Mouse (Mus musculus): ENCODE data around the gene Hnf4a. TPM values are rescaled to one million over a fixed set of nuclear protein-coding genes. Genes with fewer than 3 reads are reported as not detected.

Hnf4a gene
- polyA plus RNA-seq, 1 experiment = 0.51 TPM

DNA sequence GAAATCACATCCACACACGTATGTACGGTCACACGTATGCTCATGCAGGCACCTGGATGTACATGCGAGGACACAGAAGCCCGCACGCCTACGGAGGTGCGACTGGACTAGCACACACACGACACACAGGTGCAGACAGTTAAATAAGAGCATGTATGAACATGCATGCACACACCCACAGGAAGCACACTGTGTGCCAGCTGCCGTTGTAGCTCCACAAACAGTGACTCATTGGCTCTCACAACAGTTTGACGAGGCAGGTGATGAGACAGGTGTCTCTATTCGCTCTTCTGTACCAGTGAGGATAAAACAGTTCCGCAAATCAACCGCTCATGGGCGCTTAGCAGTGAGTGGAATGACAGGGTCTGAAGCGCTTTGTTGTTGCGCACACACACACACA lies 16.0 kb upstream of the Hnf4a start:
- DNase-seq (ENCODE audit: low spot score) = no peak

DNA sequence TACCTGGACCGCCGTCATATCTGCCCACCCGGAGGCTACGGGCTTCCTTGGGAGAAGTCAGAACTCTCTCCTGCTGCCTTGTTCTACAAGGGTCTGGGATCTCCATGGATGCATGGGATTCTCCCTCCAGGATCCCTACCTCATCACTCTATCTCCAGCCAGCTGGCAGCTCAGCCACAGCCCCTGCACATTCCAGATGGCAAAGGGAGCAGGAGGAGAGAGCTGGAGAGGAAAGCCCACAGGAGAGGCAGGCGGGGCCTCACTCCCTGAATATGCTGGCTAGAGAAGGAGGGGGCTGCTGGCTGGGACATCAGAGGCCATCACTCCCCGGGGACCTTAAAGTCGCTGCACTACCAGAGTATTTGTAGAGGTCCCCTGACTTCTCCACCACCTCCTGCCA lies 15.3 kb upstream of the Hnf4a start:
- no peak for DNase-seq (ENCODE audit: low spot score)

- DNase-seq (ENCODE audit: low spot score) = no peak
Observed at GRCm38 (mm10) chr2:163492018-163492417, 14.6 kb upstream of the Hnf4a start, which contains the start of gene R3hdml. Gene R3hdml (plus strand): TSS chr2:163492318.

DNA sequence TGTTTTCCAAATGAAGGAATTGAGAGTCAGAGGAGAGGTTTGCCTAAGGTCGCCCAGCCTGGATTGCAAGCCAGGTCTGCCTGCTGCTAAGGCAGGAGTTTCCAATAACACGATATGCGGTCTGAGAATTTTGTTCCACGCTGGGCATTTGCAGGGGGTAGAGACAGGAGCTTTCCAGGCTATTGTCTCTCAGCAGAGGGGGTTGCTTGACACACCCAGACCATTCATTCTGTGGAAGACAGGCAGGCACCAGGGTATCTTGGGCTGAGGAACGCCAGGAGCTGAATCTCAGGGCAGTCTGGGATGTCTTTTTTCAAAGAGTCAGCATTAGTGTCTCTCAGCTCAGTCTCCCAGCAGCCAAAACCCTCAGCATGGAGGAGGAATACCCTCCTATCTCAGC lies 13.6 kb upstream of the Hnf4a start:
- no peak for DNase-seq (ENCODE audit: low spot score)

GRCm38 (mm10) chr2:163493976-163494375 lies 12.6 kb upstream of the Hnf4a start:
- DNase-seq (ENCODE audit: low spot score) = peak; percentile 22

GRCm38 (mm10) chr2:163494456-163494855 lies 12.2 kb upstream of the Hnf4a start:
- DNase-seq (ENCODE audit: low spot score) = no peak

DNA sequence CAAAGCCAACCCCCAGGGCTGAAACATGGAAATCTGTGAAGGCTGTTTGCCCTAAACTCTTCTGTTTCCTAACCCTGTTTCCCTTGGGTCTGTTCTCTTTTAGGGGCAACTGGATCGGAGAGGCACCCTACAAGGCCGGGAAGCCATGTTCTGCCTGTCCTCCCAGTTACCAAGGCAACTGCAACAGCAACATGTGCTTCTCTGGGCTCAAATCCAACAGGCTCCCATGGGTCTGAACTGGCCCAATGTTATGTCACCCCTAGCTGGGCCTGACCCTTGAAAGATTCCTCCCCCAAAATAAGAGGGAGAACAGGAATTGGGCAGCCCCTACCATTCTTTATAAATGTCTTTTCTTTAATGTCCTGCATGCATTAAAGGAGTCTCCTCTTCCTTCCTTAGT lies 4.4 kb upstream of the Hnf4a start:
- DNase-seq (ENCODE audit: low spot score) = no peak

DNA sequence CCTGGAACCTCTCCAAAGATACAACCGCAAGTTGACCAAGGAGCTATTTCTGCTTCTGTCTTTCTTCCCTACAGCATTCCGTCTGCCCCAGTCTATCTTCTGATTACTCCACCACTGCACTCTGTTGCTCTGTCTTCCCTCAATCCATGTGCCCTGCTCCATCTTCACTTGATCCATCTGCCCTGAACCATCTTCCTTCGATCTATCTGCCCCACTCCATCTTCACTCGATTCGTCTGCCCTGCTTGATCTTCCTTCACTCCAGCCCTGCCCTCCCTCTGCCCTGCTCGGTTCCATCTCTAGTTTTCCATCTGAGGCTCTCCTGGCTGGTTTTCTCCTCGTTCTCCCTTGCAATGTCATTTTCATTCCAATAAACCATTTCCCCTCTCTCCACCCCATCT lies 3.4 kb upstream of the Hnf4a start:
- no peak for DNase-seq (ENCODE audit: low spot score)

DNA sequence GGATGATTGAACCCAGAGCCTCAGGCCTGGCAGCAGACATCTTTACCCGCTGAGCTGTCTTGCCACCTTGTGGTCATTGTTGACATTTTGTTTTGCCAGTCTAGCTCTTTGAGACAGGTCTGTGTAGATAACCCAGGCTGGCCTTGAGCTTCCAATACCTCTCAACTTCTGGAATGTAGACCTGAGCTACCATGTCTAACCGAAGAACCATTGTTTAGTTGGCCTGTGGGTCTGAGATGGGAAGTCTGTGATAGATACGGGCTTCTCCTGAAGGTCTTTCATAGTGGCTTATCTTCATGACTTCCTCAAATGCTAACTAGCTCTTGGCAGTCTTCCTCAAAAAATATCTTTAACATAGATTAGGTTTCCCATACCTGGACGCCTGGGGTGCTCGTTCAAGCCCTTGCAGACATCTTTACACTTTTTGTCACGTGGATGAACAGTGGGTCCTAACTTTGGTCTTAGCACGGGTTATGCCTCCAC lies 19.2 kb downstream of the Hnf4a start:
- no peak for DNase-seq (ENCODE audit: low spot score)

GRCm38 (mm10) chr2:163527497-163527896 lies 20.9 kb downstream of the Hnf4a start:
- no peak for DNase-seq (ENCODE audit: low spot score)

DNA sequence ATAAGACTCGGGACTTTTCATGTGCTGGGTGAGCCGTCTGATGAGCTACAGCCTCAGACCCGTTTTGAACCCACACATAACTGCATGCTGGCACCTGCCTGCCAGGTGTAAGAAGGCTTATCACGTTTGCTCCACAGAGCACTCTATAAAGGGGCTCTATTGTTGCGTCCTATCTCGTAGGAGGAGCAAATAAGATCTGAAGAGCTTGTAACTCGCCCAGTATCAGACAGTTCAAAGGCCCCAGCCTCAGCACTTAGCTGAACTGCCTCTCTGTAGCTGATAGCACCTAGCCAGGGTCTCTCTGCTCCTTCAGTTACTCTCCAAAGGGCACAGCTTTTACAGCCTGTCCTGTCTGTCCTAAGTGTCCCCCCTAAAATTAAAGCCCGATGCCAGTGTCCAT lies 23.8 kb downstream of the Hnf4a start:
- DNase-seq (ENCODE audit: low spot score) = no peak

GRCm38 (mm10) chr2:163531917-163532316 lies 25.3 kb downstream of the Hnf4a start:
- peak; percentile 65 for DNase-seq (ENCODE audit: low spot score)

DNA sequence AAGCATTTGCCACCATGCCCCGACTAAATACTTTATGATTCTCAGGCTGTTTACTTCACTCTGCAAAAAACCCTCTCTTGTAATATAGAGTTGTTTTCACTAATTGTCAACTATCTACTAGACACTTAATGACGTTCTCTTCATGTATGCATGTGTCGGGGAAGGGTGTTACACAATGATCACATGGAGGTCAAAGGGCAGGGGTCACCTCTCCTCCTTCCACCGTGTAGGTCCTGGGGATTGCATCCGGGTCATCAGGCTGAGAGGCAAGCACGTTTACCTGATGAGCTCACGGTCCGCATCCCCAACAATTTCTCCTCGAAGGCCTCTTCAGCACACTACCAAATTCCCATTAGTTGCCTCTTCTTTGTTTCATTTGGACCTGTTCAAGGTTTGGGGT lies 26.6 kb downstream of the Hnf4a start:
- DNase-seq (ENCODE audit: low spot score) = no peak

DNA sequence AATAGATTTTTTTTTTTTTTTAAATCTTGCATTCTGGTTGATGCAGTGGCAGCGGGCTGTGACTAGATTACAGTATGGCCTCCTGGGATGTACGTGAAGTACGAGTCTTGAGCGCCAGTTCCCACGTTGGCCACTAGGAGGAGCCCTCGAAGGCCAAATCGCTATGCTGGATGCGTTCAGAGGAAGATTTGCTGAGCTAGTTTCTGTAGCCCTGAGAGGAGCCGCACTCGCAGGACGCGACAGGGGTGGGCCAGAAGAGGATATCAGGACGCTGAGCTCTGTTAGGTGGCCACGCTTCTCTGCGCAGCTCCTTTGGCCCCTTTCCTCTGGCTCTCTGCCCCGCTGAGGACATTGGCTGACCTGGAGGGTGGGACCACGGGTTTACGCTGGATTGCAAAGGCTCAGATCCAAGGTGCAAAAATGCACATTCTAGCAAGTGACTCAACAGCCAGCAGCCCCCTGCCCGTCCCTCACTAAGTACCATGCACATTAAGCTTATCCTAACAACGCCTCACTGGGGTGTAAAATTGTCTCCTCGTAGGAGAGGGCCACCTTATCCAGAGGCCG lies 28.4 kb downstream of the Hnf4a start:
- DNase-seq (ENCODE audit: low spot score) = peak; percentile 66

GRCm38 (mm10) chr2:163537443-163537842 lies 30.8 kb downstream of the Hnf4a start:
- no peak for DNase-seq (ENCODE audit: low spot score)

DNA sequence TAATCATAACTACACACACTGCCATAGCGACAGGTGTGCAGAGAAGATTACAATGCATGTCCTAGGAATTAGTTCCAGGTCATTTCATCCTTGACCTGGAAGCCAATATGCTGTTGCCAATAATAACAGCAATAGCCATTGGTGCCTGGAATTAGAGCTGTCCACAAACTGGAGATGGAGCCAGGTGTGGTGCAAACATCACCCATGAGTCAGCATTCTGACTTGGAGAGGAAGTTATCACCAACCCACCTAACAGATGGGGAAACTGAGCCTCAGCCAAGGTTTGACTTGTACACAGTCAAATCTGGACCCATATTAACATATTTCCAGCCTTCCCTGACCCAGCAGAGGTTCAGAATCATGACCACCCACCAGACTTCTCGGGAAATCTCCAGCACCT lies 31.8 kb downstream of the Hnf4a start:
- no peak for DNase-seq (ENCODE audit: low spot score)

DNA sequence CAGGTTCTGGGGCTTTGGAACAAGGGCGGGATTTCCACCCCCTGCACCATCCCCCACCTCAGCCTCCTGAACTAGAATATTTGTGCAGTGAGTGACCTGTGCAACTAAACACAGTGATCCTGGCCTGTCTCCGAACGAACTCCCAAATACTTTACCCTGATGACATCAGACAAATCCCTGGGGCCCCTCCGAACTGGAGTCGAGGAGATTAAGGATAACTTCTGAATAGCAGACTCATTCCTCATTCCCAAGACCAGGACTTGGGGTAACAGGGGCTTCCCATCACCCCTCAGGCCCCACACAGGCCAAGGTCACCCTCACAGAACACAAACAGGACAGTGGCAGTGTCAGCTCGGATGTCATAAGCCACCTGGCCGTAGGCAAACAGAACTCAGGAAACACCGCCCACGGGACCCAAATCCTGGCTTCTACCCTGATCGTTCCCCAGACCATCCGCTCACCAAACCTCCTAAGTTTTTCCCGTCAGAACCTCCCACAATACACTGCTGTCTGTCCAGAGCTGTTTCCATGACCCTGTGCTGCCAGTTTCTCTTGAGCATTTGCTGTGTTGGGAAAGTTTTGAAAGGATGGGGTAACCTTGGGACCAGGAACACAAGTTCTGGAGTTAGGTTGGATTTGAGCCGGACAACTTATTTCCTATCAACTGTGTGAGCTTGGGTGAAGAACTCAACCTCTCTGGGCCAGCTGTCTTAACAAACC lies 32.9 kb downstream of the Hnf4a start:
- no peak for DNase-seq (ENCODE audit: low spot score)

GRCm38 (mm10) chr2:163540231-163541117 lies 33.9 kb downstream of the Hnf4a start:
- no peak for DNase-seq (ENCODE audit: low spot score)

- DNase-seq (ENCODE audit: low spot score) = no peak
Observed at GRCm38 (mm10) chr2:163541568-163542182, 35.1 kb downstream of the Hnf4a start.

GRCm38 (mm10) chr2:163542674-163543073 lies 36.1 kb downstream of the Hnf4a start:
- DNase-seq (ENCODE audit: low spot score) = no peak

DNA sequence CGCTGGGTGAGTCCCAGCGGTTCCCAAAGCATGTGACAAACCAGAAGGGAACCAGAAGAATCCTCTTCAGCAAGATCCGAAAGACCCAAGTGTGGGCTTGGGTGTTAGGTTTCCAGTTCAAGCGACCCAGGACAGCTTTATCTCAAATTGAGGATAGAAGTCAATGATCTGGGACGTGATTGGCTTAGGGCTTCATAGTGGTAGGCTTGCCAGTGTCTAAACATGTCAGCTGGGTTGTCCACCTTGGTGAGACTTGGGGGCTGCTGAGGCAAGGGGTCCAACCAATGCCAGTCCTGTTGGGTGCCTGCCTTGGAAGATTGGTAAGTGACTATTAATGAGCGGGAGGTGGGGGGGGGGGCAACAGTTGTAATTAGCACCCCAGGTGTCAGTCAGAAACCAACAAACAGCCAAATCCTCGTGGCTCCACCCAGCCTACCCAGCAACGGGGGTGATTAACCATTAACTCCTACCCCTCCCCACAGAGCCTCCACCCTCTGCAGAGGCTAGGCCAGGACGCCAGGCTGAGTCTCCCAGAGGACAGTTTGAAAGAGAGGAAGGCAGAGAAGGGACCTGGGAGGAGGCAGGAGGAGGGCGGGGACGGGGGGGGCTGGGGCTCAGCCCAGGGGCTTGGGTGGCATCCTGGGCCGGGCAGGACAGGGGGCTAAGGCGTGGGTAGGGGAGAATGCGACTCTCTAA lies 40.2 kb downstream of the Hnf4a start:
- DNase-seq (ENCODE audit: low spot score) = no peak

DNA sequence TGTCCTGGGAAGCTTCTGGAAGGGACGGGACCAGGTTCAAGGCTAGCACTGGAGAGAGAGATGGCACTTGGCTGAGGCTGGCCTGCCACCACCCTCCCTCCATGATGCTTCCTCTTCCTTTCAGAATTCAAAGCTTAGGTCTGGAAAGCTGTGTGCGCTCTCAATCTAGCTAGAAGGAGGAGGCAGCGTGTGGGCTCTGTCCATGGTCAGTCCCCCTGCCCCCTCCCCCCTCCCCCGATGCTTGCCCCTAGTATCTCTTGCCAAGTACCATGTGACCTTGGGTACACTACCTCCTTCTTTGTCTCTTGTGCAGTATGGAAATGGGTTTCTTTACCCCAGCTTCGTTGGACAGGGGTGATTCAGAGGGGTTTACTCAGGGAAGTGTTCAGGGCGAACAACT lies 42.2 kb downstream of the Hnf4a start:
- DNase-seq (ENCODE audit: low spot score) = no peak

Measured in urinary bladder, adult 2 months (tissue).